Comparison of ENCODE assay signal across 1 mouse cellular context in the genomic region with DNA sequence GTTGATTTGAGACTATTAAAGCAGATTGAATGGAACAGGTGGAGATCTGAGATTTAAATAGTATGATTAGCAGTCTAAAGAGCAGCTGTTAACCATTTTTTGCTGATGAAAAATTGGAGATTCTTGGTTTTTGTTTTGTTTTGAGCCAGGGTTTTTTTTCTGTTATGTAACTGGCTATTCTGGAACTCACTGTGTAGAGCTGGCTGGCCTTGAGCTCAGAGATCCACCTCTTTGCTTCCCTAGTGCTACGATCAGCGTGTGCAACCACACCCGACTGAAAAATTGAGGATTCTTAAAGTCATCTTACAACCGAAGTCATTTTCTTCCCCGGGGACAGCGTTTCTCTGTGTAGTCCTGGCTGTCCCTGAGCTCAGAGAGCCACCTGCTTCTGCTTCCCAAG.
TF ChIP-seq lines count a peak whose summit lies in the region.

No protein-coding gene starts in this region.

TF ChIP-seq in CH12.LX, 34 proteins besides CTCF, POLR2A, EP300 and RAD21 (continued from another document):
- TF ChIP-seq USF1 (IDR thresholded peaks at IDR 0.05; ENCODE audit: low read depth, low read length) = no peak
- TF ChIP-seq BHLHE40 (IDR thresholded peaks at IDR 0.05; ENCODE audit: low read depth, low read length) = no peak
TF ChIP-seq in CH12.LX: peak in this region for 0.
